Mouse (Mus musculus) effector memory CD4-positive, alpha-beta T cell, adult 5 months (primary cell): ENCODE measurements around the gene Ugt2b37. TPM values are rescaled to one million over a fixed set of nuclear protein-coding genes. Genes with fewer than 3 reads are reported as not detected.

Source experiments
- polyA plus RNA-seq: library from polyadenylated mRNA; unstranded; fragments of 100-300 nt; shearing (Covaris generic); gene quantifications from one replicate; pipeline ENCODE4 v1.2.1, GENCODE M21; 2017

The Ugt2b37 gene
- not detected for polyA plus RNA-seq

DNA sequence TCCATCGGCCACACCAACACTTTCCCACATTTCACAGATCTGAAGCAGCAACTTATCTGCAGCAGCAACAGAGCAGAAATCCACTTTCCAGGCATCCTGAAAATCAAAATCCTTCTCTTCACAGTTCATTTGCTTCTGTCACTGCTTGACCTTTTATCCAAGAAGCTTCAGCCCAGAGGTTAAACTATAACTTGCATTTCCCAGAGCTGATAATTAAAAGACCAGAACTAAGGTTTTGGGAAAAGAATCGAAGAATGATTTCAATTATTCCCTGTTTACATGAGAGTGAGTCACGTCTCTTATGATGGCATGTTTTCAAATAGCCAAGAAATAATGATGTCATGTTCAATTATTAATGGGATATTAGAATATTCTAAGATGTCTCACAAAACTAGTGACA, at the start of gene Ugt2b37:
TSS of gene Ugt2b37 (minus strand) at position 129 of the 400 bp plus-strand sequence.

Other genes with a start within 250 kb of the Ugt2b37 start
- gene Ugt2b36, start 162.2 kb downstream of the Ugt2b37 start, polyA plus RNA-seq = not detected
- gene Ugt2b5, start 114.5 kb downstream of the Ugt2b37 start, polyA plus RNA-seq = not detected
- gene Ugt2a3, start 82.4 kb upstream of the Ugt2b37 start, polyA plus RNA-seq = 0.17 TPM
- gene Ugt2b38, start 169.4 kb upstream of the Ugt2b37 start, polyA plus RNA-seq = not detected
- not detected for gene Ugt2a2, start 227.5 kb upstream of the Ugt2b37 start, polyA plus RNA-seq
- gene Gm43638, start 232.0 kb upstream of the Ugt2b37 start, polyA plus RNA-seq = not detected
- not detected for gene Ugt2a1, start 236.1 kb upstream of the Ugt2b37 start, polyA plus RNA-seq